Mouse (Mus musculus): ENCODE measurements at regions not wholly inside any gene's neighbourhood (a gene's known extent, or its start where the extent isn't known, plus 50 kb on each side); places are given as distances from the start of the nearest gene placed in this dataset.

DNA sequence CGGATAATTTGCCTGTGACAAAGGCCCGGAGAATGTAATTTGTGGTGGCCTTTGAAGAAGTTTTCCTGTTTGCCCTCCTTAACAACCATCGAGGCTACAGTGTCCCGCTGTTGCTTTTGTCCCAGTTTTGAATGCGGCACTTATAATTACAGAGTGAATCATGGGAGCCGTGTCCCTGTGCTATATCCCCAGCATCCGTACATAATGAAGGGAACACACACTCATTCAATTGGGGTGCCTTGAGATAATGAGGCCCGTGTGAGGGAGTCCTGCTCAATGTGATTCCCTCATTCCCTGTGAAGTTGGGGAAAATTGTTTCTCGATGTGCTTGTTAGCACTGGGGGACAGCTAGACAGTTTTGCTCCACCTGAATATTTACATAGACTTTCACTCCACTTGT, 528.9 kb upstream of the Tenm3 start:
- WGBS, result 71% methylated on average over 9 of the region's 9 CpGs
- Histone ChIP-seq H3K27me3 (ENCODE audit: insufficient read depth, low read length) (no peaks in the 10 kb centered on the region), H3K27ac (no peak overlapping the region), H3K36me3 (ENCODE audit: insufficient read depth, low read length) (no peaks in the 10 kb centered on the region), H3K4me1 (ENCODE audit: insufficient read depth, low read length) (no peaks in the 10 kb centered on the region), H3K9me3 (ENCODE audit: low read length) (no peaks in the 10 kb centered on the region), H3K4me3 (ENCODE audit: low read length) (no peak overlapping the region), H3K9ac (replicated peaks; ENCODE audit: low read length) (no peak overlapping the region), H3K4me2 (ENCODE audit: low read depth, low read length) (no peak overlapping the region)
- DNase-seq (ENCODE audit: low spot score), result no peak
- no peak for ATAC-seq
- no peak for TF ChIP-seq CTCF (IDR thresholded peaks at IDR 0.05; ENCODE audit: low read depth)

DNA sequence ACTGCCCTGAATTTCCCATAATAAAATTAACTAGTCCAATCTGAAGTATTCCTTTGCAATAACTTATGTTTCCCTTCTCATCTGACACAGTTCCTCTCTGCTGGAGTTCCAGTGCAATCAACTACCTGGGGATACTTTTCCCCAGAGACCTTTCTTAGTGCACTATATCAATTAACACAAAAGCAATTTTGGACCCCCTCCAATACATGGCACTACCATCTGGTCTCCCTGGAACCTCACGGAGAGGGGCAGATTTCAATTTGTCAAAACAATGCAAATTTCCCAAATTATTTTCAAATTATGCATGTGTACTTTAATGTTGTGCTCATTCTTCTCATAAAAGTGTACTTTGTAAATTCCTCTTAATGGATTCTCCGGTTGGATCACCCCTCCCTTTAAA, 518.9 kb upstream of the Tenm3 start:
- WGBS, result 65% methylated on average over 2 of the region's 2 CpGs
- no peak for ATAC-seq
- no peaks in the 10 kb centered on the region for H3K27me3 ChIP-seq (ENCODE audit: insufficient read depth, low read length)

DNA sequence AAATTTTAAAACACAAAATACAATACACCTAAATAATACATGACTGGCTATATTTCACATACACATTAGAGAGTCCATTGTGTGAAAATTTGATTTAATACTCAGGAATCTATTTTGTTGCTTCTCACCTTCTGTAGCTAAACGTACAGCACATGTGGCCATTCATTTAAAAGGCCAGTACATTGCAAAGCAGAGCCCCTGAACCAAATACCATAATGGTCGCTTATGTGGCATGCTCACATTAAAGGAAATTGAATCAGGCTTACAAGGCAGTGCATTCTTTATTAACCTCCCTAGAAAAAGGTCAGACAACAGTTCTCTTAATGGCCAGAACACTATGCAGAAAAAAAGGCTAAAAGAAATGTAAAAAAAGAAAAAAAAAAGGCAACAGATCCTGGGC, 517.7 kb upstream of the Tenm3 start:
- no peak overlapping the region for H3K27ac ChIP-seq

More for the DNA sequence above, 518.9 kb upstream of the Tenm3 start:
- no peak overlapping the region for H3K4me3 ChIP-seq (ENCODE audit: low read length)
- H3K9ac ChIP-seq (replicated peaks; ENCODE audit: low read length), result no peak overlapping the region
- no peaks in the 10 kb centered on the region for H3K9me3 ChIP-seq (ENCODE audit: low read length)
- H3K27ac ChIP-seq, result no peak overlapping the region
- no peaks in the 10 kb centered on the region for H3K4me1 ChIP-seq (ENCODE audit: insufficient read depth, low read length)
- peak; percentile 46 for DNase-seq (ENCODE audit: low spot score)
- no peak for TF ChIP-seq CTCF (IDR thresholded peaks at IDR 0.05; ENCODE audit: low read depth)
- no peak overlapping the region for H3K4me2 ChIP-seq (ENCODE audit: low read depth, low read length)
- no peaks in the 10 kb centered on the region for H3K36me3 ChIP-seq (ENCODE audit: insufficient read depth, low read length)

DNA sequence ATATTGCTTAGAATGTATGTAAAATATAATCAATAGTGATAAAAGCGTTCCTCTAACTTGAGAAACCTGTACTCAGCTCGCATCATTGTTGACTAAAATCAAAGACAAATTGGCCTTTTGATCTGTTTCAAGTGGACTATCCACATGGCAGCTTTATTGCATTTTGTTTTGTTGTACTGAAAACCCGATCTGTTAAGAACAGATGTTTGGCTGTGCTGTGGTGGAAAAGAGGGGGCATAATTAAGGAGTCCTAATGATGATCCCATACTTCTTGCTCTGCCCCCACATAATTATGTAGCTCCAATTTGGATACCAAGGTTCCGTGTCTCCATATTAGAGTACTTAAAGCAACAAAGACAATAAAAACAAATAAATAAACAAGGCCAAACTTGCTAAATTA, 516.4 kb upstream of the Tenm3 start:
- Histone ChIP-seq H3K4me1 (ENCODE audit: insufficient read depth, low read length) (no peaks in the 10 kb centered on the region), H3K36me3 (ENCODE audit: insufficient read depth, low read length) (no peaks in the 10 kb centered on the region), H3K4me2 (ENCODE audit: low read depth, low read length) (no peak overlapping the region), H3K4me3 (ENCODE audit: low read length) (no peak overlapping the region), H3K27me3 (ENCODE audit: insufficient read depth, low read length) (no peaks in the 10 kb centered on the region), H3K9ac (replicated peaks; ENCODE audit: low read length) (no peak overlapping the region), H3K9me3 (ENCODE audit: low read length) (no peaks in the 10 kb centered on the region), H3K27ac (no peak overlapping the region)
- WGBS, result 71% methylated on average over 4 of the region's 4 CpGs
- no peak for ATAC-seq
- TF ChIP-seq CTCF (IDR thresholded peaks at IDR 0.05; ENCODE audit: low read depth), result no peak
- no peak for DNase-seq (ENCODE audit: low spot score)

More for the DNA sequence above, 517.7 kb upstream of the Tenm3 start:
- no peaks in the 10 kb centered on the region for H3K27me3 ChIP-seq (ENCODE audit: insufficient read depth, low read length)
- no peaks in the 10 kb centered on the region for H3K4me1 ChIP-seq (ENCODE audit: insufficient read depth, low read length)
- no peak overlapping the region for H3K4me3 ChIP-seq (ENCODE audit: low read length)
- DNase-seq (ENCODE audit: low spot score) (no peak), ATAC-seq (no peak)
- no peak for TF ChIP-seq CTCF (IDR thresholded peaks at IDR 0.05; ENCODE audit: low read depth)
- no peaks in the 10 kb centered on the region for H3K36me3 ChIP-seq (ENCODE audit: insufficient read depth, low read length)
- H3K9ac ChIP-seq (replicated peaks; ENCODE audit: low read length), result no peak overlapping the region
- WGBS, result 65% methylated on average over 2 of the region's 2 CpGs
- H3K4me2 ChIP-seq (ENCODE audit: low read depth, low read length), result no peak overlapping the region
- H3K9me3 ChIP-seq (ENCODE audit: low read length), result no peaks in the 10 kb centered on the region

DNA sequence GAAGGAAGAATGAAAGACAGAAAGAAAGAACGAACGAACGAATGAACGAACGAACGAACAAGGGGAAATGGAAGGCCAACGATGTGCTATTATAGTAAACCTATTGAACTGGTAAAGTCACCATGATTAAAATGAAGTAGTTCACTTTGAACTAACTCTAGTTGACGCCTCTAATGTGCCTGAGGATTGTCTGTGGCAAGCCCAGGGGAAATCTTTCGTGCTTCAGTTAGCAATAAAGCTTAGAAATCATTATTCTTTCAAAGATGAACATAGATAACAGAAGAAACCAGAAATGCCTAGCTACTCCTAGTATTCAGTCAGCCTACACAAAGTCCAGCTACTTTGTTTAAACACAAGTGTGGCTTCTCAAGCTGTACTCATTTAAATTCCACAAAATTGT, 515.9 kb upstream of the Tenm3 start:
- H3K4me2 ChIP-seq (ENCODE audit: low read depth, low read length), result no peak overlapping the region
- H3K4me1 ChIP-seq (ENCODE audit: insufficient read depth, low read length), result no peaks in the 10 kb centered on the region
- H3K9ac ChIP-seq (replicated peaks; ENCODE audit: low read length), result no peak overlapping the region
- 72% methylated on average over 9 of the region's 9 CpGs for WGBS
- no peaks in the 10 kb centered on the region for H3K36me3 ChIP-seq (ENCODE audit: insufficient read depth, low read length)
- ATAC-seq (no peak), DNase-seq (ENCODE audit: low spot score) (no peak)
- no peaks in the 10 kb centered on the region for H3K9me3 ChIP-seq (ENCODE audit: low read length)
- no peak overlapping the region for H3K27ac ChIP-seq
- no peak for TF ChIP-seq CTCF (IDR thresholded peaks at IDR 0.05; ENCODE audit: low read depth)
- no peaks in the 10 kb centered on the region for H3K27me3 ChIP-seq (ENCODE audit: insufficient read depth, low read length)
- no peak overlapping the region for H3K4me3 ChIP-seq (ENCODE audit: low read length)

DNA sequence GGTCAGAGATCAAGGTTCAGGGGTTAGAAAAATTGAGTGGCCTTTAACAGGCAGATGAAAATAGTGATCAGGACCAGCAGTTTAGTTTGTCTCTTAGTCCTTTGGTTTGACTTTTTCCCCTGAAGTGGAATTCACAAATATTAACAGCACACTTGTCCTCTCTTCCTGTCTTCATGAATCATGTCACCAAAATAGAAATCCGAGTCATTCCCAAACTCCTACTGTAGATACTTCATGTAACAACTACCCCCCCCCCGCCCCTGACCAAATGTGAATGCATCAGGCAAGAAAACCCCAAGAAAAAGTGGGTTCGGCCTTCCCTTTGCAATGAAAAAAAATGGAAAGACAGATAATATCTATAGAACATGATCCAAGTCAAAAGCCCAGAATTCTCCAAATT, 504.9 kb upstream of the Tenm3 start:
- DNase-seq (ENCODE audit: low spot score), result no peak
- 86% methylated on average over 3 of the region's 3 CpGs for WGBS
- H3K4me3 ChIP-seq (ENCODE audit: low read length), result no peak overlapping the region
- no peaks in the 10 kb centered on the region for H3K9me3 ChIP-seq (ENCODE audit: low read length)
- no peaks in the 10 kb centered on the region for H3K27me3 ChIP-seq (ENCODE audit: insufficient read depth, low read length)
- no peaks in the 10 kb centered on the region for H3K4me1 ChIP-seq (ENCODE audit: insufficient read depth, low read length)
- TF ChIP-seq CTCF (IDR thresholded peaks at IDR 0.05; ENCODE audit: low read depth), result no peak
- no peak overlapping the region for H3K9ac ChIP-seq (replicated peaks; ENCODE audit: low read length)
- H3K36me3 ChIP-seq (ENCODE audit: insufficient read depth, low read length), result no peaks in the 10 kb centered on the region
- H3K4me2 ChIP-seq (ENCODE audit: low read depth, low read length), result no peak overlapping the region
- ATAC-seq, result no peak
- H3K27ac ChIP-seq, result no peak overlapping the region

DNA sequence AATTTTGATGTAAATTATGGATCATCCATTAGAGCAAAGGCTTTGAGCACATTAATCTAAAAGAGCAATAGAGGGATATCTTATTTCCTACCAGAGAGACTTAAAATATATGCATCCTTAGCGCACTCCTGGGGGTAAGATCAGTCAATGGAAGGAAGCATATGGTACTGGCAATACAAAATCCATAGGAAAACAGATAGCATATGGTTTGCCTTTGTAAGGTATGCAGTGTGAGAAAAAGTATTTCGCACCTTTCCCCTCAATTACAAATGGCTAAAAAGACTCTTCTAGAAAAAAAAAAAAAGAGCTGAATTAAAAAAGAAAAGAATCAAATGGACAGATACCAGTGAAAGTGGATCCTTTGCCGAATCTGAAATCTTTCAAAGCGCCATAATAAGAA, 495.0 kb upstream of the Tenm3 start:
- Histone ChIP-seq H3K27ac (no peak overlapping the region), H3K27me3 (ENCODE audit: insufficient read depth, low read length) (no peaks in the 10 kb centered on the region), H3K9me3 (ENCODE audit: low read length) (no peaks in the 10 kb centered on the region), H3K9ac (replicated peaks; ENCODE audit: low read length) (no peak overlapping the region), H3K4me3 (ENCODE audit: low read length) (no peak overlapping the region), H3K4me2 (ENCODE audit: low read depth, low read length) (no peak overlapping the region), H3K4me1 (ENCODE audit: insufficient read depth, low read length) (no peaks in the 10 kb centered on the region), H3K36me3 (ENCODE audit: insufficient read depth, low read length) (no peaks in the 10 kb centered on the region)
- 92% methylated on average over 4 of the region's 4 CpGs for WGBS
- no peak for ATAC-seq
- DNase-seq (ENCODE audit: low spot score), result no peak
- TF ChIP-seq CTCF (IDR thresholded peaks at IDR 0.05; ENCODE audit: low read depth), result no peak
